Mouse (Mus musculus) embryonic facial prominence, embryonic 11.5 days (tissue): ENCODE data around the gene Lyz2. TPM values are rescaled to one million over a fixed set of nuclear protein-coding genes. Genes with fewer than 3 reads are reported as not detected.
"Not testable (repeated sequence)": the region's sequence is repeated elsewhere in the genome, so short reads cannot be mapped to it uniquely, and the experiment has no call there.

ENCODE experiments used
- ATAC-seq: fragments of 200-750 bp; cut with Nextera tagmentation; replicated peaks from 2 replicates; pipeline ENCODE4 v1.8.0; 2017; ENCODE audit warnings: low read depth; ENCODE audit not compliant: insufficient number of reproducible peaks, low FRiP score, low TSS enrichment
- DNase-seq: peaks from one replicate; pipeline ENCODE4 v3.0.0-alpha.2; 2015; ENCODE audit warnings: low spot score
- H3K27ac ChIP-seq: fragments of 300-500 bp; sonication (generic); replicated peaks from 2 replicates; pipeline ENCODE4 v1.5.1; 2014; ENCODE audit warnings: mild to moderate bottlenecking, low read depth, low read length, control low read depth
- H3K27me3 ChIP-seq: fragments of 300-500 bp; sonication (generic); 2 replicates; pipeline ENCODE4 v1.6.1; 2014; ENCODE audit warnings: mild to moderate bottlenecking, low read length, moderate library complexity, mixed read lengths; ENCODE audit not compliant: control insufficient read depth, insufficient read depth
- H3K36me3 ChIP-seq: fragments of 300-500 bp; sonication (generic); replicated peaks from 2 replicates; pipeline ENCODE4 v1.6.1; 2014; ENCODE audit warnings: low read depth, mild to moderate bottlenecking, low read length, moderate library complexity, mixed read lengths; ENCODE audit not compliant: control insufficient read depth, insufficient read depth
- H3K4me1 ChIP-seq: fragments of 300-500 bp; sonication (generic); 2 replicates; pipeline ENCODE4 v1.6.1; 2014; ENCODE audit warnings: low read length, mixed read lengths; ENCODE audit not compliant: control insufficient read depth, insufficient read depth
- H3K4me2 ChIP-seq: fragments of 300-500 bp; sonication (generic); 2 replicates; pipeline ENCODE4 v1.6.1; 2014; ENCODE audit warnings: low read depth, mild to moderate bottlenecking, control low read depth, low read length, moderate library complexity
- H3K4me3 ChIP-seq: fragments of 300-500 bp; sonication (generic); 2 replicates; pipeline ENCODE4 v1.5.1; 2014; ENCODE audit warnings: low read depth, low read length, control low read depth
- H3K9ac ChIP-seq: fragments of 300-500 bp; sonication (generic); replicated peaks from 2 replicates; pipeline ENCODE4 v1.6.1; 2014; ENCODE audit warnings: mild to moderate bottlenecking, control low read depth, low read length
- H3K9me3 ChIP-seq: fragments of 300-500 bp; sonication (generic); replicated peaks from 2 replicates; pipeline ENCODE4 v1.6.1; 2016; ENCODE audit warnings: mild to moderate bottlenecking, low read length, inconsistent platforms, mixed read lengths; ENCODE audit not compliant: control insufficient read depth
- WGBS: fragments of 180-500 bp; shearing (Covaris S2); extraction: QIAGEN DNeasy Blood & Tissue Kit; methylation state at CpG from one replicate; pipeline ENCODE4 v1.1.7; 2014; 5-methylcytosine and 5-hydroxymethylcytosine counted together
- polyA plus RNA-seq: library from polyadenylated mRNA; unstranded; fragments of >200 nt; fragmentation: Nextera tagmentation; extraction: Ambion mirVana; gene quantifications from 2 replicates; pipeline ENCODE4 v1.2.1, GENCODE M21; 2014

The Lyz2 gene
- polyA plus RNA-seq, 1 experiment from 2014 or later, result 17.2 TPM

- Histone ChIP-seq H3K4me2 (no peak overlapping the region), H3K27me3 (no peaks in the 10 kb centered on the region), H3K9me3 (no peaks in the 10 kb centered on the region), H3K9ac (no peak overlapping the region), H3K27ac (no peak overlapping the region), H3K4me1 (no peaks in the 10 kb centered on the region), H3K36me3 (no peaks in the 10 kb centered on the region), H3K4me3 (no peak overlapping the region)
- ATAC-seq (no peak), DNase-seq (no peak)
- WGBS, result 85% methylated on average over 5 of the region's 5 CpGs
Measured at GRCm38 (mm10) chr10:117304371-117304770, 22.2 kb upstream of the Lyz2 start.

GRCm38 (mm10) chr10:117301688-117302087, 19.6 kb upstream of the Lyz2 start:
- Histone ChIP-seq H3K9ac (no peak overlapping the region), H3K27me3 (no peaks in the 10 kb centered on the region), H3K27ac (no peak overlapping the region), H3K4me1 (no peaks in the 10 kb centered on the region), H3K36me3 (no peaks in the 10 kb centered on the region), H3K9me3 (no peaks in the 10 kb centered on the region), H3K4me2 (no peak overlapping the region), H3K4me3 (no peak overlapping the region)
- ATAC-seq, result no peak
- no peak for DNase-seq
- 85% methylated on average over 1 of the region's 1 CpGs for WGBS

- no peaks in the 10 kb centered on the region for H3K27me3 ChIP-seq
- no peak overlapping the region for H3K4me2 ChIP-seq
- H3K27ac ChIP-seq, result no peak overlapping the region
- 81% methylated on average over 5 of the region's 5 CpGs for WGBS
- H3K36me3 ChIP-seq, result no peaks in the 10 kb centered on the region
- no peaks in the 10 kb centered on the region for H3K4me1 ChIP-seq
- ATAC-seq (no peak), DNase-seq (no peak)
- no peak overlapping the region for H3K4me3 ChIP-seq
- H3K9ac ChIP-seq, result no peak overlapping the region
- no peaks in the 10 kb centered on the region for H3K9me3 ChIP-seq
Measured at GRCm38 (mm10) chr10:117299901-117300520, 17.9 kb upstream of the Lyz2 start.

- Histone ChIP-seq H3K9ac (no peak overlapping the region), H3K27me3 (no peaks in the 10 kb centered on the region), H3K9me3 (no peaks in the 10 kb centered on the region), H3K4me3 (no peak overlapping the region), H3K4me1 (no peaks in the 10 kb centered on the region), H3K36me3 (no peaks in the 10 kb centered on the region), H3K27ac (no peak overlapping the region), H3K4me2 (no peak overlapping the region)
- WGBS, result 85% methylated on average over 4 of the region's 4 CpGs
- ATAC-seq (no peak), DNase-seq (no peak)
Measured at GRCm38 (mm10) chr10:117299106-117299505, 17.0 kb upstream of the Lyz2 start.

GRCm38 (mm10) chr10:117298336-117298735, 16.2 kb upstream of the Lyz2 start:
- no peaks in the 10 kb centered on the region for H3K9me3 ChIP-seq
- no peak for ATAC-seq
- WGBS, result 84% methylated on average over 6 of the region's 6 CpGs

DNA sequence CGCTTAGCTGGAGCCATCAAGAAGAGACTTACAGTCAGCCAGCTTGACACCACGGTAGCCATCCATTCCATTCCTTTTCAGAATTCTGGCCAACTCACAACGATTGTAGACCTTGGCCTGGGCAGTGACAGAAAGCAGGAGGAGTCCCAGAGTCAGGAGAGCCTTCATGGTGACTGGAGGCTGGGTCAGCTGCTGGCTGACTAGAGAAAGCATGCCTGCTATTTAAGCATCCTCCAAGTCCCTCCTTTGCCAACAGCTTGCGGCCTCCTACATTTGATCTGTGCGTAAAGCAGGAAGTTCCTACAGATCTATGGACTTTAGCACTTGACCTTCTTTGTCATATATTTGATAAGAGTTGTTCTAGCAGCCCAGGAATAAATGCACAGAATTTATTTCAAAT, 10.6 kb upstream of the Lyz2 start, which contains the start of gene Lyz1:
Lyz1 (minus strand) TSS at position 198 of the 400 bp plus-strand sequence.
- ATAC-seq (no peak), DNase-seq (no peak)
- Histone ChIP-seq H3K9ac (no peak within 1 kb of the TSS), H3K4me3 (no peak within 1 kb of the TSS), H3K9me3 (no peaks in the 10 kb centered on the region), H3K27me3 (no peaks in the 10 kb centered on the region), H3K4me1 (no peaks in the 10 kb centered on the region), H3K27ac (no peak within 1 kb of the TSS), H3K36me3 (no peaks in the 10 kb centered on the region), H3K4me2 (no peak within 1 kb of the TSS)
- 76% methylated on average over 5 of the region's 5 CpGs for WGBS

More at GRCm38 (mm10) chr10:117298336-117298735, 16.2 kb upstream of the Lyz2 start:
- no peak overlapping the region for H3K27ac ChIP-seq
- H3K9ac ChIP-seq, result no peak overlapping the region
- no peak for DNase-seq
- no peak overlapping the region for H3K4me3 ChIP-seq
- no peaks in the 10 kb centered on the region for H3K4me1 ChIP-seq
- H3K27me3 ChIP-seq, result no peaks in the 10 kb centered on the region
- no peaks in the 10 kb centered on the region for H3K36me3 ChIP-seq
- H3K4me2 ChIP-seq, result no peak overlapping the region

DNA sequence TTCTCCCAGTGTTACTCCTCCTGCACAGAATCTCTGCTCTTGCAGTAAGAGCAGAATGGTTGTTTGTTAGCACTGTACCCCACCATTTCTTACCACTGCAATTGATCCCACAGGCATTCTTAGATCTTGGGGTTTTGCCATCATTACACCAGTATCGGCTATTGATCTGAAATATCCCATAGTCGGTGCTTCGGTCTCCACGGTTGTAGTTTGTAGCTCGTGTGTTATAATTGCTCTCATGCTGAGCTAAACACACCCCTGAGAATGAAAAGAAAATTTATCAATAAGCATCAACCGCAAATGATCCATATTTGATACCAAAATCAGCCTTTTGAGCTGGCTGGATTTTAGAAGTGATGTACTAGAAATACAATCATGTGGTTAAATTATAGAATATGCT, 8.8 kb upstream of the Lyz2 start:
- not testable (repeated sequence) for H3K27ac ChIP-seq, H3K27me3 ChIP-seq, H3K9me3 ChIP-seq, ATAC-seq, H3K4me1 ChIP-seq, DNase-seq, H3K36me3 ChIP-seq, H3K4me3 ChIP-seq, H3K4me2 ChIP-seq, H3K9ac ChIP-seq
- WGBS, result 91% methylated on average over 6 of the region's 6 CpGs

DNA sequence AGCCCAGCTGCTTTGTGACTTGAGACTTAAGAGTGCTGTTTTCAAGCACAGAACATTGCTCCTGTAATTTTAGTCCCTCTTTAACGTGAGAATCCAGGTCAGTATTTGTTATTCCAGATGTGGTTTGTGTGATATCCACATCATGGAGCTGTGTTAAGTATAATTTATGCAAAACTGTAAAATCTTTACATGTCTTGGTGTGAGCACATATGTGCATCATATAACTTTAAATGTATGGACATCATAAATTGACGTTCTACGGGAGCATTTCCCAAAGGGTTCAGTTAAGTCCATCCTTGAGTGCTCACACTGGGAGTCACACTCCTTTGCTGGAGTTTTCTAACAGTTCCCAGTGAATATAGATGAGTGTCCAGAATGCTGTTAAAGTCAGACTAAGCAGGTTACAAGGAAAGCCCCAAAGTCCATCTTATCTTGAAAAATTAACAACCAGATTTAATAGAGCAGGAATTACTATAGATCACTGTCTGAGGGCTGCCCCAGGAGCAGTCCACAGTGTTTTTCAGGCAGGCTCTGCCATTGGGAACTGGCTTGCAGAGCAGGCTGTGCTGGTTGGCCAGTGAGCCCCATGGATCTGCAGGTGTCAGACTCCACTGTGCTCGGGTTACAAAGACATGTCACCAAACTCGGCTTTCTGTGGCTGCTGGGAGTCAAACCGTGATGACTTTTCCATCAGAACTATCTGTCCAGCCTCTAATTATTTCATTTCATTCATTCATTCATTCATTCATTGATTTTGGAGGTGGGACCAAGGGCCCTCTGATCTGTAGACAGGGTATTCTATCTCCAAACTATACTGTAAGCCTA, 8.1 kb upstream of the Lyz2 start:
- Histone ChIP-seq H3K27me3 (no peaks in the 10 kb centered on the region), H3K4me2 (no peak overlapping the region), H3K4me3 (no peak overlapping the region), H3K9me3 (no peaks in the 10 kb centered on the region), H3K4me1 (no peaks in the 10 kb centered on the region), H3K27ac (no peak overlapping the region), H3K36me3 (no peaks in the 10 kb centered on the region), H3K9ac (no peak overlapping the region)
- ATAC-seq, result no peak
- WGBS, result 55% methylated on average over 6 of the region's 6 CpGs
- DNase-seq, result no peak
